Mouse (Mus musculus): ENCODE data around the gene Tcp11. TPM values are rescaled to one million over a fixed set of nuclear protein-coding genes. Genes with fewer than 3 reads are reported as not detected.

Tcp11 gene
- total RNA-seq, 1 experiment, result 4.8 TPM

DNA sequence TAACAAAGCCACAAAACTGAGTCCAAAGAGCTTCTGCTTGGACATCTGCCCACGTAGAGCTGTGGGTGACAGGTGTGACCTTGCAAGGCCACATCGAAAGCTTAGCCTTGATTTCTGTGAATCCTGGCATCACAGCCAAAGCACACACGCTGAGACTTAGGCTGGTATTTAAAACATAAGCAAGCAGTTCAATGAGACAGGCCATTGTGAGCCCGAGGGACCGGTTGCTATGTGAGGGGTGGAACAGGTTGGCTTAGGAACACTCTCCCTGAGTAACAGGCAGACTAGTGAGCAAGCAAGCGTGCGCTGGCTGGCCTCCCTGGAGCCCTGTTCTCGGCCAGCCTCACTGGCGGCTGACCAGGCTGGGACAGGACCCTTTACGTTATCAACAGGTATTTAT is 58.5 kb downstream of the Tcp11 start:
- TF ChIP-seq ZC3H11A (IDR thresholded peaks at IDR 0.05; ENCODE audit: borderline replicate concordance, low read depth, low read length), result no peak
- no peak for TF ChIP-seq CHD2 (IDR thresholded peaks at IDR 0.05; ENCODE audit: low read depth, low read length)
- TF ChIP-seq HCFC1 (IDR thresholded peaks at IDR 0.05; ENCODE audit: borderline replicate concordance, insufficient read depth, low read length), result no peak
- no peak for TF ChIP-seq MAFK (IDR thresholded peaks at IDR 0.05; ENCODE audit: insufficient read depth, low read depth, low read length)
- no peak for TF ChIP-seq ZNF384 (IDR thresholded peaks at IDR 0.05; ENCODE audit: low read depth, low read length)
- in situ Hi-C loops (cut with MboI; ENCODE audit: low sequenced_read_pairs in 2 of 2, unreplicated experiment in 2 of 2), result no loop called here
- H3K4me1 ChIP-seq (ENCODE audit: control insufficient read depth in 2 of 2, insufficient read depth in 2 of 2, low read length in 2 of 2, poor library complexity in 1 of 2), result peaks cover 4 to 20% of the 10 kb centered on the region in 2 experiments; a peak in 3 of 4 replicates
- no peaks in the 10 kb centered on the region for H3K9me3 ChIP-seq (ENCODE audit: control insufficient read depth, insufficient read depth, low read depth, low read length)
- no peak overlapping the region for H3K27ac ChIP-seq (ENCODE audit: insufficient read depth, low read depth, low read length, poor library complexity, severe bottlenecking)
- H3K36me3 ChIP-seq (ENCODE audit: control insufficient read depth, insufficient read depth, low read length, poor library complexity, severe bottlenecking), result no peaks in the 10 kb centered on the region
- no peak overlapping the region for H3K9ac ChIP-seq (ENCODE audit: insufficient read depth, low read depth, low read length, poor library complexity, severe bottlenecking)
- H3K4me3 ChIP-seq (ENCODE audit: insufficient read depth in 1 of 2, low read depth in 1 of 2, low read length in 2 of 2, poor library complexity in 1 of 2, severe bottlenecking in 1 of 2), result no peak overlapping the region
- DNase-seq (ENCODE audit: low read depth, low spot score), result no peak

DNA sequence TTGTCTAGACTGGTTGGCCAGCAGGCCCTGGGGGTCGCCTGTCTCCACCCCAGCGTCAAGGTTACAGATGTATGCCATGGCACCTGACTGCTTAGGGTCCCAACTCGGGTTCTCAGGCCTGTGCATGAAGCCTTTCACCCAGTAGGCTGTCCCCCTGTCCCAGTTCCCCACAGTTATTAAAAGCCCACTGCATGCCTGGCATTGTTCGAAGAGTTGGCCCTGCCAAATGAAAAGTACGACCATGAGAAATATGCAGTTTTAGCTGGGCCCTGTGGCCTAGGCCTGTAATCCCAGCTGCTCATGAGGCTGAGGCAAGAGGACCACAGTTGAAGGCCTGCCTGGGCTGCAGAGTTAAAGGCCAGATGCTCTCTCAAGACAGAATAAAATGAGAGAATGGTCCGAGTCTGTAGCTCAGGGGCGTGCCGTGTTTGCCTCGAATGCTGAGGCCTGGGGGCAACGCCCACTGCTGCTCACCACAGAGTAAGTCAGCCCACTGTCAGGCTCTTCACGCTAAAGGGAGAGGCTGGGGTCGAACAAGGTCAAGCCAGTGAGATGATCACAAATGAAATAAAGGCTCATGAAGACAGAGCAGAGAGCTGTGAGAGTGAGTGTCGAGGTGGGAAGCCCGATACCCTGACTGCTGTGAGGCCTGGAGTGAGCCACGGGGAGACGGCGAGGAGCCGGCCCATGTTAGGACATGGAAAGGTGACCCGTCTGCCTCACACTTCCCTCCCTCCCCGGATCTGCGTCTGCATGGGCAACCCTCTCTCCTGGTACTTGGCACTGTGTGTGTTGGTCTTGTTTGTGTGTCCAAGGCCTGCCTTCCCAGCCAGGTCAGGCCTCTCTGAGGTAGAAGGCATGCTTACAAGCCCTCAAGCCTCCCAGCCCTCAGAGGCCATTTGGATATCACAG is 60.4 kb downstream of the Tcp11 start:
- no peak for DNase-seq (ENCODE audit: low read depth, low spot score)
- Histone ChIP-seq H3K36me3 (ENCODE audit: control insufficient read depth, insufficient read depth, low read length, poor library complexity, severe bottlenecking) (no peaks in the 10 kb centered on the region), H3K9ac (ENCODE audit: insufficient read depth, low read depth, low read length, poor library complexity, severe bottlenecking) (no peak overlapping the region; the same call in 1 of the 2 replicates), H3K4me3 (ENCODE audit: insufficient read depth in 1 of 2, low read depth in 1 of 2, low read length in 2 of 2, poor library complexity in 1 of 2, severe bottlenecking in 1 of 2) (no peak overlapping the region), H3K4me1 (ENCODE audit: control insufficient read depth in 2 of 2, insufficient read depth in 2 of 2, low read length in 2 of 2, poor library complexity in 1 of 2) (peaks cover 8 to 28% of the 10 kb centered on the region in 2 experiments; a peak in 3 of 4 replicates), H3K27ac (ENCODE audit: insufficient read depth, low read depth, low read length, poor library complexity, severe bottlenecking) (no peak overlapping the region), H3K9me3 (ENCODE audit: control insufficient read depth, insufficient read depth, low read depth, low read length) (no peaks in the 10 kb centered on the region)
- TF ChIP-seq CHD2 (IDR thresholded peaks at IDR 0.05; ENCODE audit: low read depth, low read length), result no peak
- TF ChIP-seq MAFK (IDR thresholded peaks at IDR 0.05; ENCODE audit: insufficient read depth, low read depth, low read length), result no peak
- no peak for TF ChIP-seq ZNF384 (IDR thresholded peaks at IDR 0.05; ENCODE audit: low read depth, low read length)
- no peak for TF ChIP-seq ZC3H11A (IDR thresholded peaks at IDR 0.05; ENCODE audit: borderline replicate concordance, low read depth, low read length)
- no peak for TF ChIP-seq HCFC1 (IDR thresholded peaks at IDR 0.05; ENCODE audit: borderline replicate concordance, insufficient read depth, low read length)
- in situ Hi-C loops (cut with MboI; ENCODE audit: low sequenced_read_pairs in 2 of 2, unreplicated experiment in 2 of 2), result no loop called here

DNA sequence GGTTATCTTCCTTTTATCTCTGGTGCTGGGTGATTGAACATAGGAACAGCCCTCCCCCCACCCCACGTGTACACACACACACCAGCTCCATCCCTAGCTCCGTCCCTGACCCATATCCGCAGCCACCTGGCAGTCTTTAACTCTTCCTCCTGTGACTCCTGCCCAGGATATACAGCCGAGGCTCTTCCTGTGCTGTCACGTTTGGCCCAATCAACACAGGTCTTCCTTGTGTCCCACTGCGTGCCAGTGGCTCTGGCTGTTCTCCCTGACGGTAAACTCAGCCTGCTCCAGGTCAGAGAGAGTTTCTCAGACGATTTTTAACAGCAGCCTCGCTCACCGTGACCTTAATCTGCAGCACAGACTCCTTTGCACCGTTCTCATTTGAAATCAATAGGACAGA is 61.7 kb downstream of the Tcp11 start:
- Histone ChIP-seq H3K9me3 (ENCODE audit: control insufficient read depth, insufficient read depth, low read depth, low read length) (no peaks in the 10 kb centered on the region), H3K4me1 (ENCODE audit: control insufficient read depth in 2 of 2, insufficient read depth in 2 of 2, low read length in 2 of 2, poor library complexity in 1 of 2) (peaks cover 9 to 30% of the 10 kb centered on the region in 2 experiments; a peak in 3 of 4 replicates), H3K36me3 (ENCODE audit: control insufficient read depth, insufficient read depth, low read length, poor library complexity, severe bottlenecking) (no peaks in the 10 kb centered on the region), H3K9ac (ENCODE audit: insufficient read depth, low read depth, low read length, poor library complexity, severe bottlenecking) (no peak overlapping the region), H3K4me3 (ENCODE audit: insufficient read depth in 1 of 2, low read depth in 1 of 2, low read length in 2 of 2, poor library complexity in 1 of 2, severe bottlenecking in 1 of 2) (no peak overlapping the region), H3K27ac (ENCODE audit: insufficient read depth, low read depth, low read length, poor library complexity, severe bottlenecking) (no peak overlapping the region)
- DNase-seq (ENCODE audit: low read depth, low spot score), result no peak
- in situ Hi-C loops (cut with MboI; ENCODE audit: low sequenced_read_pairs in 2 of 2, unreplicated experiment in 2 of 2), result no loop called here
- no peak for TF ChIP-seq MAFK (IDR thresholded peaks at IDR 0.05; ENCODE audit: insufficient read depth, low read depth, low read length)
- no peak for TF ChIP-seq ZNF384 (IDR thresholded peaks at IDR 0.05; ENCODE audit: low read depth, low read length)
- no peak for TF ChIP-seq CHD2 (IDR thresholded peaks at IDR 0.05; ENCODE audit: low read depth, low read length)
- TF ChIP-seq ZC3H11A (IDR thresholded peaks at IDR 0.05; ENCODE audit: borderline replicate concordance, low read depth, low read length), result no peak
- TF ChIP-seq HCFC1 (IDR thresholded peaks at IDR 0.05; ENCODE audit: borderline replicate concordance, insufficient read depth, low read length), result no peak

DNA sequence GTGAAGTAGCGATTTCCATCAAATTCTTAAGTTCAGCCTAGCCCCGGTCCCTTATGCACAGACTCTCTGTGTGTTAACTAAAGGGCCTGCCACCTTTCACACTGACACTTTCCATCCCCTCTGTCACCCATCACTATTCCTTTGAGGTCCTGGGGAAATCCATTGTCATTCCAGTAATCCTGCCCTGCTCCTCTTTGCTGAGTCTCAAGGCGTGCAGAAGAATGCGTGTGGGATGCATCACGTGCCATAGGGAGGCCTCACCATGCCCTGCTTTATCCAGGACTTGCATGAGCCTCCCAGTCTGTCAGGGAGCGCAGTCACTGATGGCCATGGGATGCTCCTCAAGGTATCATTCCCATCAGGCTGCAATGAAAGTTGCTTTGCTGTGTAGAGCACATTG is 62.1 kb downstream of the Tcp11 start:
- Histone ChIP-seq H3K36me3 (ENCODE audit: control insufficient read depth, insufficient read depth, low read length, poor library complexity, severe bottlenecking) (no peaks in the 10 kb centered on the region), H3K9ac (ENCODE audit: insufficient read depth, low read depth, low read length, poor library complexity, severe bottlenecking) (no peak overlapping the region), H3K27ac (ENCODE audit: insufficient read depth, low read depth, low read length, poor library complexity, severe bottlenecking) (no peak overlapping the region), H3K4me1 (ENCODE audit: control insufficient read depth in 2 of 2, insufficient read depth in 2 of 2, low read length in 2 of 2, poor library complexity in 1 of 2) (peaks cover 13 to 35% of the 10 kb centered on the region in 2 experiments; a peak in 3 of 4 replicates), H3K4me3 (ENCODE audit: insufficient read depth in 1 of 2, low read depth in 1 of 2, low read length in 2 of 2, poor library complexity in 1 of 2, severe bottlenecking in 1 of 2) (no peak overlapping the region), H3K9me3 (ENCODE audit: control insufficient read depth, insufficient read depth, low read depth, low read length) (no peaks in the 10 kb centered on the region)
- DNase-seq (ENCODE audit: low read depth, low spot score), result no peak
- TF ChIP-seq ZNF384 (IDR thresholded peaks at IDR 0.05; ENCODE audit: low read depth, low read length) (no peak), MAFK (IDR thresholded peaks at IDR 0.05; ENCODE audit: insufficient read depth, low read depth, low read length) (no peak), ZC3H11A (IDR thresholded peaks at IDR 0.05; ENCODE audit: borderline replicate concordance, low read depth, low read length) (no peak), HCFC1 (IDR thresholded peaks at IDR 0.05; ENCODE audit: borderline replicate concordance, insufficient read depth, low read length) (no peak), CHD2 (IDR thresholded peaks at IDR 0.05; ENCODE audit: low read depth, low read length) (no peak)
- in situ Hi-C loops (cut with MboI; ENCODE audit: low sequenced_read_pairs in 2 of 2, unreplicated experiment in 2 of 2), result no loop called here

Other genes with a start within 250 kb of the Tcp11 start
- 120 and 185 TPM in 2 replicates for gene Snrpc, start 242.5 kb downstream of the Tcp11 start, total RNA-seq (2012; rRNA removed)
- 16.5 and 21.4 TPM in 2 replicates for gene Uhrf1bp1, start 224.2 kb downstream of the Tcp11 start, total RNA-seq (2012; rRNA removed)
- gene Anks1, start 171.3 kb downstream of the Tcp11 start, total RNA-seq (2012; rRNA removed), result 20.9 and 24.7 TPM in 2 replicates
- gene Taf11, start 170.8 kb downstream of the Tcp11 start, total RNA-seq (2012; rRNA removed), result 25.5 and 35.8 TPM in 2 replicates
- gene Scube3, start 61.5 kb upstream of the Tcp11 start, total RNA-seq (2012; rRNA removed), result 24.0 and 25.7 TPM in 2 replicates
- gene Zfp523, start 96.5 kb upstream of the Tcp11 start, total RNA-seq (2012; rRNA removed), result 11.4 and 16.8 TPM in 2 replicates
- 17.6 and 20.8 TPM in 2 replicates for gene Def6, start 127.1 kb upstream of the Tcp11 start, total RNA-seq (2012; rRNA removed)
- 6.7 and 10.7 TPM in 2 replicates for gene Ppard, start 152.1 kb upstream of the Tcp11 start, total RNA-seq (2012; rRNA removed)
- 25.9 and 39.8 TPM in 2 replicates for gene Fance, start 232.9 kb upstream of the Tcp11 start, total RNA-seq (2012; rRNA removed)
- 2,234 and 2,688 TPM in 2 replicates for gene Rpl10a, start 247.8 kb upstream of the Tcp11 start, total RNA-seq (2012; rRNA removed)